Mouse (Mus musculus) mature B cell (primary cell): ENCODE results near the gene Pfdn5.

ENCODE experiments used
- in situ Hi-C: fragments of 300-500 bp; cut with MboI; formaldehyde crosslinking; loops from 2 replicates; pipeline ENCODE4 v1.14.3; 2019

The Pfdn5 gene

GRCm38 (mm10) chr15:102370727-102371126 lies 44.8 kb downstream of the Pfdn5 start:
- in situ Hi-C loops, result no loop called here

- in situ Hi-C loops, result no loop called here
These were observed 50.7 kb downstream of the Pfdn5 start for GRCm38 (mm10) chr15:102376453-102377162.

GRCm38 (mm10) chr15:102377163-102377543 lies 51.2 kb downstream of the Pfdn5 start:
- in situ Hi-C loops, result no loop called here

- in situ Hi-C loops, result no loop called here
These were observed 51.9 kb downstream of the Pfdn5 start for GRCm38 (mm10) chr15:102377810-102378262.
